Mouse (Mus musculus) liver, postnatal 0 days (tissue): Measurements from ENCODE around the gene Chrna10. TPM values are rescaled to one million over a fixed set of nuclear protein-coding genes. Genes with fewer than 3 reads are reported as not detected.

Source experiments
- ATAC-seq: fragments of 200-750 bp; cut with Nextera tagmentation; 2 replicates; pipeline ENCODE4 v1.8.0; 2017; ENCODE audit warnings: mild to moderate bottlenecking, moderate library complexity
- DNase-seq: peaks from one replicate; pipeline ENCODE4 v3.0.0-alpha.2; 2016
- H3K27ac ChIP-seq: fragments of 300-500 bp; sonication (generic); 2 replicates; pipeline ENCODE4 v1.5.1; 2014; ENCODE audit warnings: antibody characterized with exemption, moderate library complexity, mild to moderate bottlenecking, low read depth
- H3K27me3 ChIP-seq: fragments of 300-500 bp; sonication (generic); 2 replicates; pipeline ENCODE4 v1.6.1; 2014; ENCODE audit warnings: low read length, control low read depth, mixed read lengths; ENCODE audit not compliant: insufficient read depth
- H3K36me3 ChIP-seq: fragments of 300-500 bp; sonication (generic); replicated peaks from 2 replicates; pipeline ENCODE4 v1.6.1; 2014; ENCODE audit warnings: mild to moderate bottlenecking, control low read depth, low read length, moderate library complexity, mixed read lengths; ENCODE audit not compliant: insufficient read depth
- H3K4me1 ChIP-seq: fragments of 300-500 bp; sonication (generic); 2 replicates; pipeline ENCODE4 v1.6.1; 2014; ENCODE audit warnings: antibody characterized with exemption, mild to moderate bottlenecking, control low read depth; ENCODE audit not compliant: insufficient read depth
- H3K4me2 ChIP-seq: fragments of 300-500 bp; sonication (generic); 2 replicates; pipeline ENCODE4 v1.6.1; 2014; ENCODE audit warnings: low read depth, mild to moderate bottlenecking, low read length, moderate library complexity, mixed read lengths
- H3K4me3 ChIP-seq: fragments of 300-500 bp; sonication (generic); 2 replicates; pipeline ENCODE4 v1.5.1; 2014; ENCODE audit warnings: low read depth, low read length
- H3K9ac ChIP-seq: fragments of 300-500 bp; sonication (generic); replicated peaks from 2 replicates; pipeline ENCODE4 v1.6.1; 2014; ENCODE audit warnings: mild to moderate bottlenecking, moderate library complexity
- H3K9me3 ChIP-seq: fragments of 300-500 bp; sonication (generic); 2 replicates; pipeline ENCODE4 v1.6.1; 2016; ENCODE audit warnings: mild to moderate bottlenecking, control low read depth, low read length, mixed read lengths
- CTCF ChIP-seq: sonication (generic); IDR thresholded peaks from 2 replicates; pipeline ENCODE4 v1.5.1; 2016; ENCODE audit warnings: antibody characterized with exemption, low read depth
- EP300 ChIP-seq: IDR thresholded peaks from 2 replicates; pipeline ENCODE4 v1.6.1; 2016; ENCODE audit warnings: antibody characterized with exemption, low read depth, mild to moderate bottlenecking
- WGBS: fragments of 180-500 bp; shearing (Covaris S2); extraction: QIAGEN DNeasy Blood & Tissue Kit; methylation state at CpG from one replicate; pipeline ENCODE4 v1.1.7; 2014; ENCODE audit not compliant: insufficient replicate concordance; 5-methylcytosine and 5-hydroxymethylcytosine counted together
- polyA plus RNA-seq: library from polyadenylated mRNA; unstranded; fragments of >200 nt; fragmentation: Nextera tagmentation; extraction: Ambion mirVana; gene quantifications from 2 replicates; pipeline ENCODE4 v1.2.1, GENCODE M21; 2015

The Chrna10 gene
- polyA plus RNA-seq, result not detected in 2 replicates

- no peak within 1 kb of the TSS for H3K4me3 ChIP-seq
- TF ChIP-seq CTCF (no peak), EP300 (no peak)
- DNase-seq, result no peak
- H3K9ac ChIP-seq, result no peak within 1 kb of the TSS
- H3K9me3 ChIP-seq, result no peaks in the 10 kb centered on the region
- H3K4me2 ChIP-seq, result no peak within 1 kb of the TSS
- no peaks in the 10 kb centered on the region for H3K27me3 ChIP-seq
- WGBS, result 43% methylated on average over 7 of the region's 7 CpGs
- H3K27ac ChIP-seq, result no peak within 1 kb of the TSS
- H3K36me3 ChIP-seq, result peaks cover 18% of the 10 kb centered on the region
- H3K4me1 ChIP-seq, result no peaks in the 10 kb centered on the region
- no peak for ATAC-seq
Observed at GRCm38 (mm10) chr7:102116579-102117331, at the start of gene Chrna10. Chrna10 (minus strand) TSS chr7:102116828.

DNA sequence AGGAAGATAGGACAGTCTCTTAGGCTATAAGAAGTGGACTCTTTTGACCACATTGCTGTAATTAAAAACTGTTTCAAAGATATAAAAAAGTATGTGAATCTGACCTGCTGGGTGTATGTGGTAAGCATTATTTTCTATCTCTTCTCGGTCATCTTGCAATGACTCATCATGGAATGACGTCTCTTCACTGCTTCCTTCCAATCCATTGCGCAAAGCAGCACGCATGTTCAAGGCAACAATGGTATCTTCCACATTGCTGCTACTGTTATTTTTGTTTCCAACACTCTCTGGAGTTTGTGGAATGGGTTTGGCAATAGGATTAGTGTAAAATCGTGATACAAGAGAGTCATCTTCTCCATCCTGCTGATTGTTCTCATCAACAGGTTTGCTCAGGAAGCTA is 37.1 kb upstream of the Chrna10 start:
- DNase-seq (no peak), ATAC-seq (no peak)
- Histone ChIP-seq H3K27me3 (no peaks in the 10 kb centered on the region), H3K27ac (no peak overlapping the region), H3K9ac (no peak overlapping the region), H3K4me2 (no peak overlapping the region), H3K4me3 (no peak overlapping the region), H3K9me3 (no peaks in the 10 kb centered on the region), H3K36me3 (peaks cover 61% of the 10 kb centered on the region), H3K4me1 (no peaks in the 10 kb centered on the region)
- TF ChIP-seq CTCF, result no peak
- TF ChIP-seq EP300, result no peak
- 82% methylated on average over 5 of the region's 5 CpGs for WGBS

GRCm38 (mm10) chr7:102137898-102138297 is 21.3 kb upstream of the Chrna10 start:
- TF ChIP-seq EP300 (no peak), CTCF (no peak)
- WGBS, result 95% methylated on average over 5 of the region's 5 CpGs

DNA sequence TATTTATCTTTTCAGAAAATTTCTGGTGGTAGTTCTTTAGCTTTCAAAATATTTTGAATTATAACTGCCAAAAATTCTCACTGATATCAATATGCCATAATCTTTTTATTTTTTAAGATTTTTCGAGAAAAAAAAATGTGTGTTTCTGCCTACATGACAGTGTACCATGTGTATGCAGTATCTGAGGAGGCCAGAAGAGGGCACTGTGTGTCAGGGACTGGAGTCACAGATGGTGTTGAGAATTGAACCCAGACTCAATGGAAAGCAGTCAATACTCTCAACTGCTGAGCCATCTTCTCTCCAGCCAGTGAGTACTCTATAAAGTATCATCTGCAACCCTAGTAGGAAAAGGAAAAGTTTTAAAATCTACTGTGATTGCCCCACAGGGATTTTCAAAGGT is 20.8 kb upstream of the Chrna10 start:
- no peak for ATAC-seq
- Histone ChIP-seq H3K36me3 (peaks cover 77% of the 10 kb centered on the region), H3K27ac (no peak overlapping the region), H3K27me3 (no peaks in the 10 kb centered on the region), H3K4me1 (no peaks in the 10 kb centered on the region), H3K9ac (no peak overlapping the region), H3K4me2 (no peak overlapping the region), H3K9me3 (no peaks in the 10 kb centered on the region), H3K4me3 (no peak overlapping the region)
- 74% methylated on average over 1 of the region's 1 CpGs for WGBS
- DNase-seq, result peak; percentile 56
- TF ChIP-seq CTCF, result peak; percentile 77
- TF ChIP-seq EP300, result no peak

More at GRCm38 (mm10) chr7:102137898-102138297, 21.3 kb upstream of the Chrna10 start:
- Histone ChIP-seq H3K27ac (no peak overlapping the region), H3K4me1 (no peaks in the 10 kb centered on the region), H3K4me2 (no peak overlapping the region), H3K9ac (no peak overlapping the region), H3K27me3 (no peaks in the 10 kb centered on the region), H3K9me3 (no peaks in the 10 kb centered on the region), H3K4me3 (no peak overlapping the region), H3K36me3 (peaks cover 75% of the 10 kb centered on the region)
- ATAC-seq, result no peak
- no peak for DNase-seq

DNA sequence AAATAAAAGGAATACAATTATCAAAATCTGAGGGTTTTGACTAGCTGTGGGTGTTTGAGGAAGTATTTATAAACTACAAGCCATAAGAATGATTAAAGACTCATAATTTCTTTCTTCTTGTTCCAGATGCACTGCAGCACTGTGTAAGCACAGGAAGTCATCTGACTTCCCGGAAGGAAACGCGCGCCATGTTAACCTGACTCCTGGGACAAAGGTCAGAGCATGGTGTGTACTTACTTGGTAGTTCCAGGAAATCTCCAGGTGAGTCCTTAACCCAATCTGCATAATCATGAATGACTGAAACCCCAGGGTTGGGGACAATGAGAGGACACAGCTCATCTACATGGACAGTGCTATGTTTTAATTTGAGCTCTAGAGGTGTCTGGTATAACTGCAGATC is 15.8 kb upstream of the Chrna10 start:
- Histone ChIP-seq H3K9me3 (no peaks in the 10 kb centered on the region), H3K27me3 (no peaks in the 10 kb centered on the region), H3K4me1 (no peaks in the 10 kb centered on the region), H3K27ac (no peak overlapping the region), H3K4me3 (no peak overlapping the region), H3K9ac (no peak overlapping the region), H3K4me2 (no peak overlapping the region), H3K36me3 (peaks cover 79% of the 10 kb centered on the region)
- no peak for DNase-seq
- WGBS, result 71% methylated on average over 4 of the region's 4 CpGs
- no peak; the same call in 1 of the 2 replicates for ATAC-seq
- TF ChIP-seq EP300, result no peak
- TF ChIP-seq CTCF, result no peak

- 89% methylated on average over 10 of the region's 10 CpGs for WGBS
- DNase-seq, result no peak
- Histone ChIP-seq H3K36me3 (peaks cover 53% of the 10 kb centered on the region), H3K4me1 (no peaks in the 10 kb centered on the region), H3K9ac (no peak overlapping the region), H3K27me3 (no peaks in the 10 kb centered on the region), H3K27ac (no peak overlapping the region), H3K4me2 (no peak overlapping the region), H3K4me3 (no peak overlapping the region), H3K9me3 (no peaks in the 10 kb centered on the region)
- TF ChIP-seq CTCF (no peak), EP300 (no peak)
- no peak for ATAC-seq
Observed at GRCm38 (mm10) chr7:102120326-102120725, 3.7 kb upstream of the Chrna10 start.
